Mouse (Mus musculus): ENCODE measurements around the gene Gm609. TPM values are rescaled to one million over a fixed set of nuclear protein-coding genes. Genes with fewer than 3 reads are reported as not detected.

The Gm609 gene
- polyA plus RNA-seq, 1 experiment, result not detected

GRCm38 (mm10) chr16:45381811-45382210, 111.0 kb downstream of the Gm609 start:
- no peaks in the 10 kb centered on the region for H3K27me3 ChIP-seq (ENCODE audit: control insufficient read depth)

GRCm38 (mm10) chr16:45378959-45379358, 113.8 kb downstream of the Gm609 start:
- no peak for TF ChIP-seq TAL1 (IDR thresholded peaks at IDR 0.05; ENCODE audit: low read length)
- no peaks in the 10 kb centered on the region for H3K27me3 ChIP-seq (ENCODE audit: control insufficient read depth)
- no peaks in the 10 kb centered on the region for H3K9me3 ChIP-seq (ENCODE audit: control insufficient read depth, low read length)
- H3K4me1 ChIP-seq (ENCODE audit: control insufficient read depth), result no peaks in the 10 kb centered on the region
- no peaks in the 10 kb centered on the region for H3K36me3 ChIP-seq (ENCODE audit: control insufficient read depth)
- H3K4me3 ChIP-seq (replicated peaks), result no peak overlapping the region

More at GRCm38 (mm10) chr16:45381811-45382210, 111.0 kb downstream of the Gm609 start:
- TF ChIP-seq GATA1 (IDR thresholded peaks at IDR 0.05; ENCODE audit: low read length) (no peak), TAL1 (IDR thresholded peaks at IDR 0.05; ENCODE audit: low read length) (no peak)
- Histone ChIP-seq H3K4me3 (replicated peaks) (no peak overlapping the region), H3K4me1 (ENCODE audit: control insufficient read depth) (no peaks in the 10 kb centered on the region), H3K36me3 (ENCODE audit: control insufficient read depth) (no peaks in the 10 kb centered on the region), H3K9me3 (ENCODE audit: control insufficient read depth, low read length) (no peaks in the 10 kb centered on the region)

GRCm38 (mm10) chr16:45378147-45378943, 114.4 kb downstream of the Gm609 start:
- Histone ChIP-seq H3K27me3 (ENCODE audit: control insufficient read depth) (no peaks in the 10 kb centered on the region), H3K36me3 (ENCODE audit: control insufficient read depth) (no peaks in the 10 kb centered on the region), H3K4me3 (replicated peaks) (no peak overlapping the region), H3K9me3 (ENCODE audit: control insufficient read depth, low read length) (no peaks in the 10 kb centered on the region), H3K4me1 (ENCODE audit: control insufficient read depth) (no peaks in the 10 kb centered on the region)
- TF ChIP-seq TAL1 (IDR thresholded peaks at IDR 0.05; ENCODE audit: low read length), result no peak
- no peak for TF ChIP-seq GATA1 (IDR thresholded peaks at IDR 0.05; ENCODE audit: low read length)

GRCm38 (mm10) chr16:45377332-45377731, 115.4 kb downstream of the Gm609 start:
- TF ChIP-seq TAL1 (IDR thresholded peaks at IDR 0.05; ENCODE audit: low read length), result no peak
- no peak for TF ChIP-seq GATA1 (IDR thresholded peaks at IDR 0.05; ENCODE audit: low read length)
- Histone ChIP-seq H3K27me3 (ENCODE audit: control insufficient read depth) (no peaks in the 10 kb centered on the region), H3K36me3 (ENCODE audit: control insufficient read depth) (no peaks in the 10 kb centered on the region), H3K9me3 (ENCODE audit: control insufficient read depth, low read length) (no peaks in the 10 kb centered on the region), H3K4me1 (ENCODE audit: control insufficient read depth) (no peaks in the 10 kb centered on the region), H3K4me3 (replicated peaks) (no peak overlapping the region)

- no peaks in the 10 kb centered on the region for H3K9me3 ChIP-seq (ENCODE audit: control insufficient read depth, low read length)
- no peak overlapping the region for H3K4me3 ChIP-seq (replicated peaks)
- H3K36me3 ChIP-seq (ENCODE audit: control insufficient read depth), result no peaks in the 10 kb centered on the region
- H3K4me1 ChIP-seq (ENCODE audit: control insufficient read depth), result no peaks in the 10 kb centered on the region
- no peaks in the 10 kb centered on the region for H3K27me3 ChIP-seq (ENCODE audit: control insufficient read depth)
- no peak for TF ChIP-seq GATA1 (IDR thresholded peaks at IDR 0.05; ENCODE audit: low read length)
- TF ChIP-seq TAL1 (IDR thresholded peaks at IDR 0.05; ENCODE audit: low read length), result no peak
Observed at GRCm38 (mm10) chr16:45376812-45377211, 116.0 kb downstream of the Gm609 start.

GRCm38 (mm10) chr16:45376294-45376693, 116.5 kb downstream of the Gm609 start:
- H3K36me3 ChIP-seq (ENCODE audit: control insufficient read depth), result no peaks in the 10 kb centered on the region
- no peak for TF ChIP-seq TAL1 (IDR thresholded peaks at IDR 0.05; ENCODE audit: low read length)
- no peak for TF ChIP-seq GATA1 (IDR thresholded peaks at IDR 0.05; ENCODE audit: low read length)
- no peak overlapping the region for H3K4me3 ChIP-seq (replicated peaks)
- no peaks in the 10 kb centered on the region for H3K4me1 ChIP-seq (ENCODE audit: control insufficient read depth)
- H3K9me3 ChIP-seq (ENCODE audit: control insufficient read depth, low read length), result no peaks in the 10 kb centered on the region
- H3K27me3 ChIP-seq (ENCODE audit: control insufficient read depth), result no peaks in the 10 kb centered on the region

- Histone ChIP-seq H3K4me3 (replicated peaks) (no peak overlapping the region), H3K27me3 (ENCODE audit: control insufficient read depth) (no peaks in the 10 kb centered on the region), H3K4me1 (ENCODE audit: control insufficient read depth) (no peaks in the 10 kb centered on the region), H3K9me3 (ENCODE audit: control insufficient read depth, low read length) (no peaks in the 10 kb centered on the region), H3K36me3 (ENCODE audit: control insufficient read depth) (no peaks in the 10 kb centered on the region)
- TF ChIP-seq GATA1 (IDR thresholded peaks at IDR 0.05; ENCODE audit: low read length) (no peak), TAL1 (IDR thresholded peaks at IDR 0.05; ENCODE audit: low read length) (no peak)
Observed at GRCm38 (mm10) chr16:45375506-45376225, 117.1 kb downstream of the Gm609 start.

- TF ChIP-seq TAL1 (IDR thresholded peaks at IDR 0.05; ENCODE audit: low read length), result no peak
- no peak for TF ChIP-seq GATA1 (IDR thresholded peaks at IDR 0.05; ENCODE audit: low read length)
Observed at GRCm38 (mm10) chr16:45374074-45374473, 118.7 kb downstream of the Gm609 start.

GRCm38 (mm10) chr16:45371076-45371475, 121.7 kb downstream of the Gm609 start:
- Histone ChIP-seq H3K4me1 (ENCODE audit: control insufficient read depth) (no peaks in the 10 kb centered on the region), H3K36me3 (ENCODE audit: control insufficient read depth) (no peaks in the 10 kb centered on the region), H3K27me3 (ENCODE audit: control insufficient read depth) (no peaks in the 10 kb centered on the region), H3K4me3 (replicated peaks) (no peak overlapping the region), H3K9me3 (ENCODE audit: control insufficient read depth, low read length) (no peaks in the 10 kb centered on the region)
- no peak for TF ChIP-seq TAL1 (IDR thresholded peaks at IDR 0.05; ENCODE audit: low read length)
- TF ChIP-seq GATA1 (IDR thresholded peaks at IDR 0.05; ENCODE audit: low read length), result no peak

More at GRCm38 (mm10) chr16:45374074-45374473, 118.7 kb downstream of the Gm609 start:
- no peak overlapping the region for H3K4me3 ChIP-seq (replicated peaks)
- no peaks in the 10 kb centered on the region for H3K27me3 ChIP-seq (ENCODE audit: control insufficient read depth)
- H3K9me3 ChIP-seq (ENCODE audit: control insufficient read depth, low read length), result no peaks in the 10 kb centered on the region
- H3K4me1 ChIP-seq (ENCODE audit: control insufficient read depth), result no peaks in the 10 kb centered on the region
- no peaks in the 10 kb centered on the region for H3K36me3 ChIP-seq (ENCODE audit: control insufficient read depth)
